Mouse (Mus musculus): ENCODE results near the gene Blmh.

- TF ChIP-seq MYOD1 (IDR thresholded peaks at IDR 0.05; ENCODE audit: control insufficient read depth, insufficient read length, low read depth) (no peak), USF1 (IDR thresholded peaks at IDR 0.05; ENCODE audit: low read depth) (no peak), CEBPB (IDR thresholded peaks at IDR 0.05; ENCODE audit: low read depth) (no peak)
These were observed 86.3 kb downstream of the Blmh start for GRCm38 (mm10) chr11:77010762-77011475.

Measured in C2C12 (cell line).